Mouse (Mus musculus) midbrain, embryonic 12.5 days (tissue): ENCODE data around the gene Armcx4. TPM values are rescaled to one million over a fixed set of nuclear protein-coding genes. Genes with fewer than 3 reads are reported as not detected.
"Not testable (repeated sequence)": the region's sequence is repeated elsewhere in the genome, so short reads cannot be mapped to it uniquely, and the experiment has no call there.

Experiments used
- ATAC-seq: fragments of 200-750 bp; cut with Nextera tagmentation; 2 replicates; pipeline ENCODE4 v1.8.0; 2017; ENCODE audit warnings: low read depth, moderate TSS enrichment, moderate library complexity; ENCODE audit not compliant: low FRiP score
- H3K27ac ChIP-seq: fragments of 300-500 bp; sonication (generic); replicated peaks from 2 replicates; pipeline ENCODE4 v1.5.1; 2016; ENCODE audit warnings: mild to moderate bottlenecking
- H3K27me3 ChIP-seq: fragments of 300-500 bp; sonication (generic); 2 replicates; pipeline ENCODE4 v1.6.1; 2016; ENCODE audit warnings: mild to moderate bottlenecking
- H3K36me3 ChIP-seq: fragments of 300-500 bp; sonication (generic); 2 replicates; pipeline ENCODE4 v1.6.1; 2016
- H3K4me1 ChIP-seq: fragments of 300-500 bp; sonication (generic); 2 replicates; pipeline ENCODE4 v1.6.1; 2016
- H3K4me2 ChIP-seq: fragments of 300-500 bp; sonication (generic); replicated peaks from 2 replicates; pipeline ENCODE4 v1.6.1; 2016; ENCODE audit warnings: mild to moderate bottlenecking, moderate library complexity
- H3K4me3 ChIP-seq: fragments of 300-500 bp; sonication (generic); 2 replicates; pipeline ENCODE4 v1.5.1; 2016; ENCODE audit warnings: mild to moderate bottlenecking
- H3K9ac ChIP-seq: fragments of 300-500 bp; sonication (generic); replicated peaks from 2 replicates; pipeline ENCODE4 v1.6.1; 2016; ENCODE audit warnings: mild to moderate bottlenecking, moderate library complexity
- H3K9me3 ChIP-seq: fragments of 300-500 bp; sonication (generic); 2 replicates; pipeline ENCODE4 v1.6.1; 2016; ENCODE audit warnings: mild to moderate bottlenecking
- WGBS: fragments of 180-500 bp; shearing (Covaris S2); methylation state at CpG from one replicate; pipeline ENCODE4 v1.1.7; 2016; 5-methylcytosine and 5-hydroxymethylcytosine counted together
- polyA plus RNA-seq: library from polyadenylated mRNA; unstranded; fragments of >200 nt; fragmentation: Nextera tagmentation; extraction: Ambion mirVana; gene quantifications from 2 replicates; pipeline ENCODE4 v1.2.1, GENCODE M21; 2016

The Armcx4 gene
- polyA plus RNA-seq, 1 experiment from 2014 or later = 7.3 TPM

DNA sequence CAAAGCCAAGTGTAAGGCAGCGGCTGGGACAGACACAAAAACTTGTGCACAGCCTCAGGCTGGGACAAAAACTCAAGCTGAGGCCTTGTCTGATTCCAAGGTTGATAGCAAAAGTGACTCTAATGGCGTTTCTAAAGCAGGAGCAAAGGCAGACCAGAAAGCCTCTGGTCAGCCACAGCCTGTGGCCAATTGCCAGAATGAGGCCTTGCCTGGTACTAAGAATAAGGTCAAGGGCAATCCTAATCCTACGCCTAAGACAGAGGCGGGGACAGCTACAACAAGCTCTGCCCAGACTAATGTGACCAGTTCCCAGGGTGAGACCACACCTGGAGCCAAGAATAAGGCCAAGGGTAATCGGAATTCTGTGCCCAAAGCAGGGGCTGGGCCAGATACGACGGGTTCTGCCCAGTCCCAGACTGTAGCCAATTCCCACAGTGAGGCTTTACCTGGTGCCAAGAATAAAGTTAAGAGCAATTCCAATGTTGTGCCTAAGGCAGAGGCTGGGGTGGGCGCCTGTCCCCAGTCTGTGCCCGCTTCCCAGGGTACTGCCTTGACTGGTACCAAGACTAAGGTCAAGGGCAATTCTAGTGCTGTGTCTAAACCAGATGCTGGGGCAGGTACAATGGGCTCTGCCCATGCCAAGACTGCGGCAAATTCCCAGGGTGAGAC is 4.7 kb downstream of the Armcx4 start:
- peaks cover 35% of the 10 kb centered on the region for H3K27me3 ChIP-seq
- 90% methylated on average over 10 of the region's 10 CpGs for WGBS
- ATAC-seq = no peak
- H3K4me1 ChIP-seq = peaks cover 7% of the 10 kb centered on the region; the same call in 1 of the 2 replicates
- H3K36me3 ChIP-seq = peaks cover 58% of the 10 kb centered on the region
- H3K27ac ChIP-seq = no peak overlapping the region
- H3K4me3 ChIP-seq = no peak overlapping the region
- H3K4me2 ChIP-seq = no peak overlapping the region
- H3K9me3 ChIP-seq = no peaks in the 10 kb centered on the region
- no peak overlapping the region for H3K9ac ChIP-seq

- no peak overlapping the region for H3K4me3 ChIP-seq
- 97% methylated on average over 2 of the region's 2 CpGs for WGBS
- no peaks in the 10 kb centered on the region for H3K9me3 ChIP-seq
- H3K9ac ChIP-seq = no peak overlapping the region
- H3K4me2 ChIP-seq = no peak overlapping the region
- H3K27ac ChIP-seq = no peak overlapping the region
- peaks cover 7% of the 10 kb centered on the region; the same call in 1 of the 2 replicates for H3K4me1 ChIP-seq
- H3K36me3 ChIP-seq = peaks cover 58% of the 10 kb centered on the region
- H3K27me3 ChIP-seq = peaks cover 30% of the 10 kb centered on the region
- no peak for ATAC-seq
These were observed 5.2 kb downstream of the Armcx4 start for GRCm38 (mm10) chrX:134691540-134691935.

GRCm38 (mm10) chrX:134716863-134717262 is 30.5 kb downstream of the Armcx4 start:
- no peak for ATAC-seq
- WGBS = 24% methylated on average over 3 of the region's 3 CpGs
- Histone ChIP-seq H3K9me3 (no peaks in the 10 kb centered on the region), H3K9ac (no peak overlapping the region), H3K4me1 (no peaks in the 10 kb centered on the region), H3K36me3 (peaks cover 15% of the 10 kb centered on the region; the same call in 1 of the 2 replicates), H3K27ac (no peak overlapping the region), H3K4me3 (no peak overlapping the region), H3K4me2 (no peak overlapping the region; the same call in 1 of the 2 replicates), H3K27me3 (peaks cover 12% of the 10 kb centered on the region)

GRCm38 (mm10) chrX:134717752-134718308 is 31.5 kb downstream of the Armcx4 start, which contains the start of gene Armcx1:
Gene Armcx1 (plus strand): TSS chrX:134717963.
- peak within 1 kb of the TSS; percentile 50 for H3K4me2 ChIP-seq
- H3K9ac ChIP-seq = peak within 1 kb of the TSS; percentile 54
- H3K9me3 ChIP-seq = no peaks in the 10 kb centered on the region
- WGBS = 22% methylated on average over 16 of the region's 16 CpGs
- H3K4me1 ChIP-seq = no peaks in the 10 kb centered on the region
- H3K27ac ChIP-seq = peak within 1 kb of the TSS; percentile 93
- H3K36me3 ChIP-seq = peaks cover 15% of the 10 kb centered on the region; the same call in 1 of the 2 replicates
- peaks cover 12% of the 10 kb centered on the region for H3K27me3 ChIP-seq
- peak within 1 kb of the TSS; percentile 49 for H3K4me3 ChIP-seq
- peak; percentile 95 for ATAC-seq

- peak overlapping the region; percentile 49 for H3K4me3 ChIP-seq
- peak overlapping the region; percentile 93 for H3K27ac ChIP-seq
- H3K9me3 ChIP-seq = no peaks in the 10 kb centered on the region
- H3K36me3 ChIP-seq = peaks cover 15% of the 10 kb centered on the region; the same call in 1 of the 2 replicates
- ATAC-seq = peak; percentile 81
- H3K4me1 ChIP-seq = no peaks in the 10 kb centered on the region
- H3K27me3 ChIP-seq = peaks cover 12% of the 10 kb centered on the region
- WGBS = 21% methylated on average over 14 of the region's 14 CpGs
- peak overlapping the region; percentile 50 for H3K4me2 ChIP-seq
- H3K9ac ChIP-seq = peak overlapping the region; percentile 54
These were observed 32.2 kb downstream of the Armcx4 start for GRCm38 (mm10) chrX:134718524-134718923.

- peaks cover 15% of the 10 kb centered on the region; the same call in 1 of the 2 replicates for H3K36me3 ChIP-seq
- not testable (repeated sequence) for H3K27me3 ChIP-seq, H3K9me3 ChIP-seq, H3K4me3 ChIP-seq, H3K4me1 ChIP-seq, H3K9ac ChIP-seq, H3K4me2 ChIP-seq, H3K27ac ChIP-seq
- peak; percentile 34; the same call in 1 of the 2 replicates for ATAC-seq
- WGBS = 17% methylated on average over 2 of the region's 2 CpGs
These were observed 37.4 kb downstream of the Armcx4 start for GRCm38 (mm10) chrX:134723762-134724161.

DNA sequence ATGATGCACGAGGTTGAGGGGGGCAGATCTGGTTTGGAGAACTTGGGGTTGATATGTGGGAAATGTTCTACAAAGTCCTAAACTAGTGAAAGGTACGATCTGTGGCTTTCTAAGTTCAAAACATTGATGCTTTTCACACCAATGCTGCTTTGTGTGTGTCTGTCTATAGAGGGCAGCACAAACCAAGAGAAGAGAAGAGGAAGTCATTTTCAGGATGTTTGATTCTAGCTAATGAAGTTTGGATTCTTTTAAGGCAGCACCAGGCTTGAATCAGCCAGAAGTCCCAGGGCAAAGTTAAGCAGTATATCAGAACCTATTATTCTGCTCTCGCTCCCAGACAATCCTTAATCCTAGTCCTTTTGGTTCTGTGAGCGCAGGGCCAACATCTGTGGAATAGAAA is 43.5 kb downstream of the Armcx4 start:
- Histone ChIP-seq H3K27ac (no peak overlapping the region), H3K9ac (no peak overlapping the region), H3K4me2 (no peak overlapping the region), H3K4me1 (no peaks in the 10 kb centered on the region), H3K27me3 (peaks cover 29% of the 10 kb centered on the region), H3K9me3 (no peaks in the 10 kb centered on the region), H3K36me3 (no peaks in the 10 kb centered on the region), H3K4me3 (no peak overlapping the region)
- ATAC-seq = no peak
- 52% methylated on average over 4 of the region's 4 CpGs for WGBS

DNA sequence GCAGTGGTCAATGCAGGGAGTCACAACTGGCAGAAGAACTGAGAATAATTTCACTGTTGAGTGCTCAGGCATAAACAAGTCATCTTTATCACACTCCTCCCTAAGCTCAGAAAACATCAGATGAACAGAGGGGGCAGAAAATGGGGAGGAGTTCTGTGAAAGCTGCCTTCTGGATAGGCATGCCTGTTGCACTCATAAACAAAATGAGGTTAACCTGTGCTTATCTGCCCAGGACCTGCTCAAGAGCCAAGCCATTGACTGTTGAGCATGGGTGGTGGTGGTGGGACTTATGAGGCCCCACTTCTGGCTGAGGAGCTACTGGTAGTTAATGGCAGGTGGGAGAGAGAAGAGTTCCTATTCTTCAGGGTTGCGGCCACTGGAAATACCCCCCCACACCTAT is 51.5 kb downstream of the Armcx4 start:
- Histone ChIP-seq H3K9ac (no peak overlapping the region), H3K4me3 (no peak overlapping the region), H3K27ac (no peak overlapping the region), H3K27me3 (peaks cover 38% of the 10 kb centered on the region), H3K4me1 (no peaks in the 10 kb centered on the region), H3K9me3 (no peaks in the 10 kb centered on the region), H3K36me3 (no peaks in the 10 kb centered on the region), H3K4me2 (no peak overlapping the region)
- WGBS = 90% methylated on average over 1 of the region's 1 CpGs
- ATAC-seq = no peak

GRCm38 (mm10) chrX:134739160-134739559 is 52.8 kb downstream of the Armcx4 start:
- Histone ChIP-seq H3K27me3 (peaks cover 32% of the 10 kb centered on the region), H3K4me1 (no peaks in the 10 kb centered on the region), H3K4me3 (no peak overlapping the region), H3K4me2 (no peak overlapping the region), H3K9me3 (no peaks in the 10 kb centered on the region), H3K9ac (no peak overlapping the region), H3K36me3 (no peaks in the 10 kb centered on the region), H3K27ac (no peak overlapping the region)
- WGBS = 61% methylated on average over 4 of the region's 4 CpGs
- ATAC-seq = no peak

- H3K27me3 ChIP-seq = peaks cover 30% of the 10 kb centered on the region
- H3K4me3 ChIP-seq = no peak overlapping the region
- WGBS = 69% methylated on average over 5 of the region's 5 CpGs
These were observed 55.5 kb downstream of the Armcx4 start for GRCm38 (mm10) chrX:134741862-134742261.

More at GRCm38 (mm10) chrX:134741862-134742261, 55.5 kb downstream of the Armcx4 start:
- no peak for ATAC-seq
- Histone ChIP-seq H3K9me3 (no peaks in the 10 kb centered on the region), H3K4me2 (no peak overlapping the region), H3K36me3 (no peaks in the 10 kb centered on the region), H3K9ac (no peak overlapping the region), H3K4me1 (no peaks in the 10 kb centered on the region), H3K27ac (no peak overlapping the region)
